Mouse (Mus musculus): ENCODE results near the gene Htra3.

Gene Htra3

DNA sequence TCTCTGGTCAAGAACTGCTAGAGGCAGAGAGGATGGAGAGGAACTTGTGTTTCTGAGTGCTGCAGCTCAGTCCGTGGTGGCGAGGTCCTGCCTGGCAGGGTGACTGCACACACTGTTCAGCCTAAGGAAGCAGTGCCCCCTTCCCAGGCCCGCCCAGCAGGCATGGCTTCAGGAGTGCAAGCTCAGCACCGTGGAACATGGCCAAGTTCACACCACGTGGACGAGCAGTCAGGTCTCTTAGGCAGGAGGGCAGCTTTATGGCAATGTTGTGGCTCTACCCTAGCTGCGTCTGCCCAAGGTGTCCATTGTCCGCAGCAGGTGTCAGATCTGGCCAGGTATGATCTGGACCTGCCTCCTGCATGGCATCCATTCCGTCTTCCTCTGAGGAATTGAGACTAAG, 68.4 kb downstream of the Htra3 start:
- DNase-seq (ENCODE audit: low read depth), result no peak

GRCm38 (mm10) chr5:35610381-35610780, 69.2 kb downstream of the Htra3 start:
- no peak for DNase-seq (ENCODE audit: low read depth)

DNA sequence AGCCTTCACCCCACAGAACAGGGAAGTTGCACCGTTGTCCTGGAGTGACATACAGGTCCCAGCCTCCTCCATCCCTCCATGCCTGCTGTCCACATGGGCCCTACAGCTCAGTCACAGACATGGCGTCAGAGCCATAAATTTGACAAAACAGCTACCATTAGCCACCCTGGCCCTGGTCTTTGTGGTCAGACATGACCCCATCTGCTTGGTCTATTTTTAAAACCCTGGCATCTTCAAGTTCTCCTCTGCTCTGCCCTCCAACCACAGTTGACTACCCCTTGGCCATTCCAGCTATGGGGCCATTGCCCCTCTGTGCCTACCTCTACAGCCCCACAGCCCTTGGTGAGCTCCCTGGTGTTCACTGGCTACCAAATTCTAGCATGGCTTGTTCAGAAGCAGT, 69.6 kb downstream of the Htra3 start:
- no peak for DNase-seq (ENCODE audit: low read depth)

GRCm38 (mm10) chr5:35609381-35609780, 70.2 kb downstream of the Htra3 start:
- DNase-seq (ENCODE audit: low read depth), result no peak

GRCm38 (mm10) chr5:35608559-35608958, 71.0 kb downstream of the Htra3 start:
- no peak for DNase-seq (ENCODE audit: low read depth)

GRCm38 (mm10) chr5:35607784-35608183, 71.8 kb downstream of the Htra3 start:
- DNase-seq (ENCODE audit: low read depth), result no peak

- no peak for DNase-seq (ENCODE audit: low read depth)
Observed at GRCm38 (mm10) chr5:35606800-35607199, 72.8 kb downstream of the Htra3 start.

- DNase-seq (ENCODE audit: low read depth), result no peak
Observed at GRCm38 (mm10) chr5:35605355-35605754, 74.2 kb downstream of the Htra3 start.

Measured in 416B (cell line).